Mouse (Mus musculus) embryonic facial prominence, embryonic 12.5 days (tissue): ENCODE data around the gene Tmco3. TPM values are rescaled to one million over a fixed set of nuclear protein-coding genes. Genes with fewer than 3 reads are reported as not detected.

Source experiments
- ATAC-seq: fragments of 200-750 bp; cut with Nextera tagmentation; 2 replicates; pipeline ENCODE4 v1.8.0; 2017; ENCODE audit not compliant: insufficient number of reproducible peaks, insufficient read depth, low FRiP score, low TSS enrichment
- H3K27ac ChIP-seq: fragments of 300-500 bp; sonication (generic); 2 replicates; pipeline ENCODE4 v1.5.1; 2016; ENCODE audit warnings: mild to moderate bottlenecking
- H3K27me3 ChIP-seq: fragments of 300-500 bp; sonication (generic); 2 replicates; pipeline ENCODE4 v1.6.1; 2016; ENCODE audit warnings: mild to moderate bottlenecking, moderate library complexity
- H3K36me3 ChIP-seq: fragments of 300-500 bp; sonication (generic); 2 replicates; pipeline ENCODE4 v1.6.1; 2016; ENCODE audit warnings: mild to moderate bottlenecking
- H3K4me1 ChIP-seq: fragments of 300-500 bp; sonication (generic); 2 replicates; pipeline ENCODE4 v1.6.1; 2016
- H3K4me2 ChIP-seq: fragments of 300-500 bp; sonication (generic); replicated peaks from 2 replicates; pipeline ENCODE4 v1.6.1; 2016; ENCODE audit warnings: mild to moderate bottlenecking, moderate library complexity
- H3K4me3 ChIP-seq: fragments of 300-500 bp; sonication (generic); 2 replicates; pipeline ENCODE4 v1.5.1; 2016; ENCODE audit warnings: mild to moderate bottlenecking
- H3K9ac ChIP-seq: fragments of 300-500 bp; sonication (generic); 2 replicates; pipeline ENCODE4 v1.6.1; 2016; ENCODE audit warnings: mild to moderate bottlenecking, moderate library complexity
- H3K9me3 ChIP-seq: fragments of 300-500 bp; sonication (generic); 2 replicates; pipeline ENCODE4 v1.6.1; 2016; ENCODE audit warnings: mild to moderate bottlenecking, moderate library complexity
- WGBS: fragments of 180-500 bp; shearing (Covaris S2); methylation state at CpG from one replicate; pipeline ENCODE4 v1.1.7; 2016; 5-methylcytosine and 5-hydroxymethylcytosine counted together
- polyA plus RNA-seq: library from polyadenylated mRNA; unstranded; fragments of >200 nt; fragmentation: Nextera tagmentation; extraction: Ambion mirVana; gene quantifications from 2 replicates; pipeline ENCODE4 v1.2.1, GENCODE M21; 2016

Gene Tmco3
- polyA plus RNA-seq, 1 experiment from 2014 or later, result 54.2 TPM

DNA sequence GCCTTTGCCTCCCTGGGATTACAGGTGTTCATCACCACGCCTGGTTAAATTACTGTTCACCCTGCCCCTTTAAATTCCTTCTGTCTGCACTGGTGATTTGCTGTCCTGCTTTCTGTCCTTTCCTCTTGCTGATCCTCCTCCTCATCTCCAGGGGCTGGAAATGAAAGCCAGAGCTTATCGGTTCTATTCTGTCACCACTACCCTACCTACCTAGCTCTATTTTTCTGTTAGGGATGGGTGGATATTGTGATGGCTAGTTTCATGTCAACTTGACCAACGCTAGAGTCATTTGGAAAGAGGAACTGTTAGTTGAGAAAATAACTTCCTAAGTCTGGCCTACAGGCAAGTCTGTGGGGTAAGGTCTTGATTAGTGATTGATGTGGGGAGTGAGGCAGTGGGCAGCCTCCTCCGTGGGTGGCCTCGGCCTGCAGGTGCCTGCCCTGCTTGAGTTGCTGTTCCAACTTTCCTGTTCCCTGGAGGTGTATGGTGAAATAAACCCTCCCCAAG is 11.0 kb upstream of the Tmco3 start:
- no peaks in the 10 kb centered on the region for H3K4me1 ChIP-seq
- 81% methylated on average over 5 of the region's 5 CpGs for WGBS
- H3K27me3 ChIP-seq, result no peaks in the 10 kb centered on the region
- no peak overlapping the region for H3K4me2 ChIP-seq
- no peak overlapping the region for H3K4me3 ChIP-seq
- no peaks in the 10 kb centered on the region for H3K9me3 ChIP-seq
- H3K36me3 ChIP-seq, result peaks cover 7% of the 10 kb centered on the region
- ATAC-seq, result no peak
- no peak overlapping the region for H3K27ac ChIP-seq
- H3K9ac ChIP-seq, result no peak overlapping the region

DNA sequence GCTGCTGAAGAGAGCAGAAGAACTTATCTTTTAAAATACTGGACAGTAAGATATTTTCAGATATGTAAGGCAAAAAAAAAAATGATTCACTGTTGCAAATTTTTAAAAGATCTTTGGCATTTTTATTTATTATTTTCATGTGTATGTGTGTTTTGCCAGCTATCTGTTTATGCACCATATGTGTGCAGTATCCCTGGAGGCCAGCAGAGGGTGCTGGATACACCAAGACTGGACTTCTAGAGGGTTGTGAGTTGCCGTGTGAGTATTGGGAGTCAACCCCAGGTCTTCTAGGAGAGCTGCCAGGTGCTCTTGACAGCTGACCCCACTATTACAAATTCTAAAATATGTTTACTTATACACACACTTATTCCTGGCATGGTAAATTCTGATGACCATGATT is 4.8 kb upstream of the Tmco3 start:
- Histone ChIP-seq H3K4me1 (peaks cover 6% of the 10 kb centered on the region; the same call in 1 of the 2 replicates), H3K27ac (no peak overlapping the region), H3K9me3 (no peaks in the 10 kb centered on the region), H3K4me3 (no peak overlapping the region), H3K27me3 (no peaks in the 10 kb centered on the region), H3K36me3 (no peaks in the 10 kb centered on the region), H3K9ac (no peak overlapping the region), H3K4me2 (no peak overlapping the region)
- no peak for ATAC-seq
- 86% methylated on average over 1 of the region's 1 CpGs for WGBS

DNA sequence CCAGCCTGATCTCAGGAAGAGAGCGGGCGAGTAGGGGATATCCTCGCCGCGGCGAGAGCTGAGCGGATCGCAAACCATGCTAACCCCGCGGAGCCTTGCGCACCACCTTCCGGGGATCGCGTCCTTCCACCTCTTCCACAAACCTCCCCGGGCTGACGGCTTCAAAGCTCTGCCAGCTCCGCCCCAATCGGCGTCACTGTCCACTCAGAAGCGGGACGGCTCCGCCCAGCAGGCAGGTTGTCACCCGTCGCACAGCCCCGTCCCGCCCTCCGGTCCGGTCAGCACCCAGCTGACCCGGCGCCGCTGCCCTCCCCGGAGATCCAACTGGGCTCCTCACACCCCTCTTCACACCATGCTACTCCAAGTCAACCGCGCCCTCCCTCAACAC is 692 bp upstream of the Tmco3 start:
- Histone ChIP-seq H3K27ac (peak overlapping the region; percentile 84), H3K9ac (peak overlapping the region; percentile 78), H3K4me1 (peaks cover 12% of the 10 kb centered on the region; the same call in 1 of the 2 replicates), H3K4me2 (peak overlapping the region; percentile 93), H3K4me3 (peak overlapping the region; percentile 83), H3K36me3 (peaks cover 8% of the 10 kb centered on the region; the same call in 1 of the 2 replicates), H3K27me3 (no peaks in the 10 kb centered on the region), H3K9me3 (no peaks in the 10 kb centered on the region)
- under 1% methylated on average over 34 of the region's 34 CpGs for WGBS
- peak; percentile 60 for ATAC-seq

DNA sequence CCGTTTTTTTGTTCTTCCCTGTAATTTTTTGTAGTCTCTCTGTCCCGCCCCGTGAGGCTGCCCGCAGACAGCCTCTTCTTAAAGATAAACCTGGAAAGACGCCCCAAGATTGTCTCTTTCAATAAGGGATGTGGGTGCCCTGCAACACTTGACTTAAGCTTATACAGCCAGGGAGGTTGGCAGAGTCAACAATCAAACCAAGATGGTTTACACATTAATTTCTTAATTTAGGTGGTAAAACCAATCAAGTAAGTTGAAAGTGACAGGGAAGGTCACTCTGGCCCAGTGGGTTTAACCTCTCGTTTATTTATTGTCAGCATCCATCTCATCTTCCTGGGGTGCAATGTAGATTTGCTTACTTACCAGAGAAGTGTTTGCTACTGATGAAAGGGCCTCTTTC is 656 bp downstream of the Tmco3 start:
- H3K4me3 ChIP-seq, result peak overlapping the region; percentile 83
- H3K27ac ChIP-seq, result peak overlapping the region; percentile 84; the same call in 1 of the 2 replicates
- H3K9ac ChIP-seq, result peak overlapping the region; percentile 78
- ATAC-seq, result no peak
- H3K36me3 ChIP-seq, result peaks cover 18% of the 10 kb centered on the region
- H3K9me3 ChIP-seq, result no peaks in the 10 kb centered on the region
- H3K4me1 ChIP-seq, result peaks cover 12% of the 10 kb centered on the region; the same call in 1 of the 2 replicates
- peak overlapping the region; percentile 93 for H3K4me2 ChIP-seq
- WGBS, result 2% methylated on average over 6 of the region's 6 CpGs
- H3K27me3 ChIP-seq, result no peaks in the 10 kb centered on the region

DNA sequence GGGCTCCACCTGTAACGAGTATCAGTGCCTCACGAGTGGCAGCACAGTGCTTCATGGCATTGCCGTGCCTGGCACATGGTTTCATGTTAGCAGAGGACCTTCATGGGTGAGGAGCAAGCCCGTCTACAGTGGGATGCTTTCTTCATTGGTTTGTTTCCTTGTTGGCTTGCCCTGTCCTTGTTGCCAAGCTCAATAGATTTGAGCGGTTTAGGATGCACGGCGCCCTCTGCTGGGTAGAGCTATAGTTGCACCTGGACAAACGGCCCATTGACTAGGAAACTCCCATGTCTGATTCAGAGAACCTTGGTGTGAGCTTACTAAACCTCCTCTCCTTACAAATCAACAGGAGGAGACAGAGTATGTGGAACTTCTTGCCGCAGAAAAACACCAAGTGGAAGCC is 4.4 kb downstream of the Tmco3 start:
- ATAC-seq, result no peak
- 30% methylated on average over 9 of the region's 9 CpGs for WGBS

DNA sequence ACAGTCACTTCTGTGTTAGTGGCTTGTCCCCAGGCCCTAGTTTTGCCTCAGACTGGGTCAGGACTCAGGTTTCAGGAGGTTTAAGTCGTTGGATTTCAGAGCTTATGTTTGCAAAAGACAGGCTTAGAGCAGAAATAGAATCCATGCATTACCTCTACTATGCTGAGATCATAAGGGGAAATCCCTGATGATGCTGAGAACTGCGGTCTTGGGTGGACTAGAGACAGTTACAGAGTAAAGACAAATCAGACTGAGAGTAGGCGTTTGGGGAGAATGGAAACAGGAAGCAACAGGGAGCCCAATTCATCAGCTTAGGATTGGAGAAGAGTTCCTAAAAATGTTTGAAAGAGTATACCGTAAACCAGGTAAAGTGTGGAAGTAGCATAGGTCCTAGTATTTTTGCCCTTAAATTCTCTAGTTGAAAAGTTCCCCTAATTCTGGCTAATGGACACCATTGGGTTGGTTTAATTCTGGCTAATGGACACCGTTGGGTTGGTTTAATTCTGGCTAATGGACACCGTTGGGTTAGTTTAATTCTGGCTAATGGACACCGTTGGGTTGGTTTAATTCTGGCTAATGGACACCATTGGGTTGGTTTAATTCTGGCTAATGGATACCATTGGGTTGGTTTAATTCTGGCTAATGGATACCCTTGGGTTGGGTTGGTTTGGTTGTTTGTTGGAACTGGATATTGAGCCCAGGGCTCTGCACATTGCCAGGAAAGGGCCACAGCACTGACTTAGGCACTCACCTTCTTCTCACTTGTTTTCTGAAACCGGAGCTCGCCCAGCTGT is 5.9 kb downstream of the Tmco3 start:
- no peak for ATAC-seq
- Histone ChIP-seq H3K9ac (no peak overlapping the region), H3K9me3 (no peaks in the 10 kb centered on the region), H3K27ac (no peak overlapping the region), H3K4me3 (no peak overlapping the region), H3K27me3 (no peaks in the 10 kb centered on the region), H3K4me2 (no peak overlapping the region), H3K4me1 (peaks cover 4% of the 10 kb centered on the region; the same call in 1 of the 2 replicates), H3K36me3 (peaks cover 61% of the 10 kb centered on the region)
- 88% methylated on average over 9 of the region's 9 CpGs for WGBS

More for the DNA sequence above, 4.4 kb downstream of the Tmco3 start:
- Histone ChIP-seq H3K36me3 (peaks cover 53% of the 10 kb centered on the region), H3K27me3 (no peaks in the 10 kb centered on the region), H3K9me3 (no peaks in the 10 kb centered on the region), H3K4me1 (peaks cover 6% of the 10 kb centered on the region; the same call in 1 of the 2 replicates), H3K27ac (no peak overlapping the region), H3K4me3 (no peak overlapping the region), H3K9ac (no peak overlapping the region), H3K4me2 (no peak overlapping the region)

DNA sequence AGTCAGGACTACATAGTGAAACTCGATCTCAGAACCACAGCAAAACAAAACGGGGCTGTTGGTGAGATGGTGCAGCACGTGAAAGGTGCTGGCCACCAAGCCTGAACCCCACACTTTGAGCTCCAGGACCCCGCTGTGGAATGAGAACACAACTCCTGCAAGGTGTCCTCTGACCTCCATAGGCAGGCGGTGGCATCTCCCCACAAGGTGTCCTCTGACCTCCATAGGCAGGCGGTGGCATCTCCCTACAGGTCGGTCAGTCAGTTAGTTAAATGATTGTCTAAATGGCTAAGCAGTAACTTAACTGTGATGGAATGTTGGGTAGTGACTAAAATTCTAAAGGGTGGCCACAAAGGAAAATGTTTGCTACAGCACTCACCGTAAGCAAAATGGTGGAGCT is 11.6 kb downstream of the Tmco3 start:
- H3K4me3 ChIP-seq, result no peak overlapping the region

DNA sequence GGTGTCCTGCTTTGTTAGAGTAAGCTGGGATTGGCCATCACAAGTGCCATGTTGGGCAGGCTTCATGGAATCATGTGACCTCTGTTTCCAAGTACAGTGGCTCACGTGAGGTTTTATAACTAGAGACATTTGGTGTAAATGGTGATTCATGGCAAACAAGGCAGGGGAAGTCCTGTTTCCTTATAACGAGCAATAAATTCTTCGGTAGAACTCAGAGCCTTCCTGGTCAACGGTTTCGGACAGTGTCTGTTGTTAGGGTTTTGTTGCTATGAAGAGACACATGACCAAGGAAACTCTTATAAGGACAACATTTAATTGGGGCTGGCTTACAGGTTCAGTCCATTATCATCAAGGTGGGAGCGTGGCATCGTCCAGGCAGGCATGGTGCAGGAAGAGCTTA is 13.0 kb downstream of the Tmco3 start:
- WGBS, result 96% methylated on average over 7 of the region's 7 CpGs
- H3K27ac ChIP-seq, result no peak overlapping the region
- no peak overlapping the region for H3K4me2 ChIP-seq
- no peaks in the 10 kb centered on the region for H3K9me3 ChIP-seq
- no peak for ATAC-seq
- no peaks in the 10 kb centered on the region for H3K4me1 ChIP-seq
- H3K27me3 ChIP-seq, result no peaks in the 10 kb centered on the region
- H3K9ac ChIP-seq, result no peak overlapping the region
- peaks cover 81% of the 10 kb centered on the region for H3K36me3 ChIP-seq
- H3K4me3 ChIP-seq, result no peak overlapping the region

More for the DNA sequence above, 11.6 kb downstream of the Tmco3 start:
- Histone ChIP-seq H3K4me1 (no peaks in the 10 kb centered on the region), H3K4me2 (no peak overlapping the region), H3K36me3 (peaks cover 81% of the 10 kb centered on the region), H3K9me3 (no peaks in the 10 kb centered on the region), H3K9ac (no peak overlapping the region), H3K27me3 (no peaks in the 10 kb centered on the region), H3K27ac (no peak overlapping the region)
- 96% methylated on average over 8 of the region's 8 CpGs for WGBS
- no peak for ATAC-seq

DNA sequence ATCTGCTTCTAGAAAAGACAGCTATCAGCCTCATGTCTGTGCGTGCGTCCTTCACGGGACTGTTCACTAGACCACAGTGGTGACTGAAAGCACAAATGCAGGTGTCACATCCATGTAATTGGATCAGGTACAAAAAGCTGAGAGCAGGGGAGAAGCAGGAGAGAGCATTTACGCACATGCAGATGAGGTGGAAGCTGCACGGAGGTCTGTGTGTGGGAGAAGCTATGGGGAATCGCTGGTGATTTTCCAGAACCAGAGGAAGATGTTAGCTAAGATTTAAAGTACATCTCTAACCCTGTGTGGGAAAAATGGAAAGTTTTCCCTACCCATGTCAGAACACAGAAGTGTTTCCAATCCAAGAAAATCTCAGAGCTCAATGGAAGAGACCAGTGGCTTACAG is 17.5 kb downstream of the Tmco3 start:
- no peaks in the 10 kb centered on the region for H3K4me1 ChIP-seq
- H3K9ac ChIP-seq, result no peak overlapping the region
- no peak overlapping the region for H3K4me2 ChIP-seq
- 93% methylated on average over 6 of the region's 6 CpGs for WGBS
- H3K27ac ChIP-seq, result no peak overlapping the region
- ATAC-seq, result no peak
- no peaks in the 10 kb centered on the region for H3K27me3 ChIP-seq
- H3K36me3 ChIP-seq, result peaks cover 64% of the 10 kb centered on the region
- H3K4me3 ChIP-seq, result no peak overlapping the region
- H3K9me3 ChIP-seq, result no peaks in the 10 kb centered on the region

DNA sequence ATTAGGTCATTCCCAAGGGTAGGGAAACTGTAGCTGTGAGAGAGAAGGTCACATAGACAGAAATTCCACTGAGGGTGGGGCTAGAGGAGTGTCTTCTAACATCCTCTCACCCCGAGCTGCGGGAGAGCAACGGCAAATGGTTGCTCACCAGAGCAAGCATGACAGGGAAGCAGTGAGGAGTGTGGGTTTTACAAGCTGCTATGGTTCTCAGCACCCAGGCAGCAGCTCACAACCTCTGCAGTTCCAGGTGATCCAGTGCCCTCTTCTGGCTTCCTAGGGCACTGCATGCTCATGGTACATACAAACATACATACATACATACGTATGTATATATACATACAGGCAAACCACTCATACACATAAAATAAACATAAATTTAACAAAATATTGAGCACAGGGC is 17.9 kb downstream of the Tmco3 start:
- H3K4me2 ChIP-seq, result no peak overlapping the region

DNA sequence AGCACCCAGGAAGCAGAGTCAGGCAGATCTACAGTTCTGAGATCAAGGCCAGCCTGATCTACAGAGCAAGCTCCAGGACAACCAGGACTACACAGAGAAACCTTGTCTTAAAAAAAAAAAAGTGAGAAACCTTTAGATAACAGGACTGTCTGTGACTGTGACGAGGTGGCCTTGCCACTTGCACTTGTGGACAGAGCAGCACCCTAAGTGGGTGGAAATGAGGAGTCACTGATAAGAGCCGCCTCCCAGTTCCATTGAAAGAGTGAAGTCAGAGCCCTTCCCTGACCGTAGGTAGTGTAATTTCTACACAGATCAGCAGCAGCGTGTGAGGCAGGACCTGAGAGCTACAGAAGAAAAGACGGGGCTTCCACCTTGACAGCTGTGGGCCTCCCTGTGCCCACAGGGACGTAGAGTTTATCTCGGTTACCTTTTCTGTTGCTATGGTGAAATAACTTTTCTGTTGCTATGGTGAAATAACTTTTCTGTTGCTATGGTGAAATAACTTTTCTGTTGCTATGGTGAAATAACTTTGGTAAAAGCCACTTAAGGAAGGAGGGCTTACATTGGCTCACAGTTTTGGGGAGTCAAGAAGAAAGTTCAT is 18.4 kb downstream of the Tmco3 start:
- Histone ChIP-seq H3K27ac (no peak overlapping the region), H3K36me3 (peaks cover 64% of the 10 kb centered on the region), H3K4me2 (no peak overlapping the region), H3K9me3 (no peaks in the 10 kb centered on the region), H3K4me1 (no peaks in the 10 kb centered on the region), H3K9ac (no peak overlapping the region), H3K27me3 (no peaks in the 10 kb centered on the region), H3K4me3 (no peak overlapping the region)
- ATAC-seq, result no peak
- WGBS, result 86% methylated on average over 7 of the region's 7 CpGs

More for the DNA sequence above, 17.9 kb downstream of the Tmco3 start:
- WGBS, result 94% methylated on average over 4 of the region's 4 CpGs
- peaks cover 63% of the 10 kb centered on the region for H3K36me3 ChIP-seq
- H3K9me3 ChIP-seq, result no peaks in the 10 kb centered on the region
- H3K4me3 ChIP-seq, result no peak overlapping the region
- no peaks in the 10 kb centered on the region for H3K27me3 ChIP-seq
- no peak for ATAC-seq
- H3K27ac ChIP-seq, result no peak overlapping the region
- H3K4me1 ChIP-seq, result no peaks in the 10 kb centered on the region
- no peak overlapping the region for H3K9ac ChIP-seq

DNA sequence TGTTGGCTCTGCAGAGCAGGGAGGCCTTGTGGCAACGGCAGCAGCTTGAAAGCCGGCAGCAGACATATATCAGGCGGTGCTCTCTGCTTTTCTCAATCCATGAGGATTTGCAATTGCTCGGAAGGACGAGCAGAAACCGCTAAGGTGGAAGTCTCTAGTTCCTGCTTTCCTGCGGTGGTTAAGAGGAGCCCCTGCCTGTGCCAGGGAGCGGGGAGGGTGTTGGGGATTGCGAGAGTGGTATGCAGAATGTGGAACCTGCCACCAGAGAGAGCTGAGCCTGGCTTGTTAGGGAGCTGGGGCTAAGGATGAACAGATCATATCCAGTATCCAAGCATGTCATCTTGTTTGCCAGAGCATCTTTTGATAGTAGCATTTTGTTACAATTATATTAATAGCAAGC is 18.9 kb downstream of the Tmco3 start:
- no peak overlapping the region for H3K9ac ChIP-seq
- WGBS, result 83% methylated on average over 9 of the region's 9 CpGs
- H3K27me3 ChIP-seq, result no peaks in the 10 kb centered on the region
- no peaks in the 10 kb centered on the region for H3K4me1 ChIP-seq
- no peak overlapping the region for H3K27ac ChIP-seq
- no peak for ATAC-seq
- H3K4me2 ChIP-seq, result no peak overlapping the region
- H3K36me3 ChIP-seq, result peaks cover 63% of the 10 kb centered on the region
- H3K4me3 ChIP-seq, result no peak overlapping the region
- H3K9me3 ChIP-seq, result no peaks in the 10 kb centered on the region
